Comparison of ENCODE assay signal across 8 mouse cellular contexts in genomic region chr7:78578111-78578460, GRCm38 (mm10).
DNase-seq lines count a peak whose midpoint lies in the region; ATAC-seq and TF ChIP-seq lines count a peak whose summit lies in the region.

No protein-coding gene starts in this region.

- peaks cover 85% of the 10 kb centered on the region for H3K27me3 ChIP-seq in heart, postnatal 0 days (ENCODE audit: control insufficient read depth, insufficient read depth, low read length)
- H3K27me3 ChIP-seq in neural tube, embryonic 15.5 days (replicated peaks) = peaks cover 15% of the 10 kb centered on the region; the same call in 1 of the 2 replicates

- no peaks in the 10 kb centered on the region for H3K36me3 ChIP-seq in heart, postnatal 0 days (replicated peaks; ENCODE audit: control insufficient read depth, insufficient read depth, low read length)
- H3K36me3 ChIP-seq in neural tube, embryonic 15.5 days = no peaks in the 10 kb centered on the region

- H3K9me3 ChIP-seq in heart, postnatal 0 days (replicated peaks; ENCODE audit: control insufficient read depth, low read length) = no peaks in the 10 kb centered on the region
- H3K9me3 ChIP-seq in neural tube, embryonic 15.5 days (replicated peaks) = no peaks in the 10 kb centered on the region

- WGBS in heart, postnatal 0 days = 0% methylated on average over 19 of the region's 23 CpGs
- WGBS in neural tube, embryonic 15.5 days = 1% methylated on average over 13 of the region's 23 CpGs

- intact Hi-C loops in left cerebral cortex, postnatal 36 days (cut with DNase I) = loop anchor here (5.0 to 10.0 kb wide), 2 partner anchors 189 to 1443 kb away; no protein-coding TSS in a partner anchor

- peak; percentile 62 to 67 for DNase-seq in left cerebral cortex, postnatal 36 days (ENCODE audit: low spot score in 2 of 2)
- no peak for DNase-seq in left cerebral cortex, adult 9 months (ENCODE audit: low spot score in 2 of 2)
- DNase-seq in cerebellum, adult 9-10 months = peak; percentile 71
- DNase-seq in heart, postnatal 0 days (ENCODE audit: low spot score) = no peak
- DNase-seq in liver = peak; percentile 14
- DNase-seq in urinary bladder, postnatal 25 days (ENCODE audit: low spot score) = no peak

- TF ChIP-seq EP300 in heart, postnatal 0 days (IDR thresholded peaks at IDR 0.05; ENCODE audit: low read depth) = no peak

- no peak for TF ChIP-seq CTCF in heart, postnatal 0 days (IDR thresholded peaks at IDR 0.05; ENCODE audit: low read depth)

- H3K4me2 ChIP-seq in heart, postnatal 0 days (ENCODE audit: low read depth, low read length) = peak overlapping the region; percentile 76
- peak overlapping the region; percentile 75 for H3K4me2 ChIP-seq in neural tube, embryonic 15.5 days

- H3K4me1 ChIP-seq in heart, postnatal 0 days (ENCODE audit: control insufficient read depth, insufficient read depth) = 0 out of 2 replicates have a peak, but pooled peaks cover 6% of the 10 kb centered on the region
- peaks cover 41% of the 10 kb centered on the region for H3K4me1 ChIP-seq in neural tube, embryonic 15.5 days

- no peak for ATAC-seq in heart, postnatal 0 days (ENCODE audit: insufficient read depth, low read depth)
- ATAC-seq in neural tube, embryonic 15.5 days (ENCODE audit: low FRiP score) = peak; percentile 79
- ATAC-seq in erythroid progenitor cell, adult 5-6 weeks (replicated peaks; ENCODE audit: low FRiP score, poor library complexity, severe bottlenecking) = no peak

- H3K9ac ChIP-seq in heart, postnatal 0 days (replicated peaks; ENCODE audit: low read depth, low read length) = no peak overlapping the region
- H3K9ac ChIP-seq in neural tube, embryonic 15.5 days (replicated peaks) = peak overlapping the region; percentile 76

- H3K4me3 ChIP-seq in heart, postnatal 0 days (ENCODE audit: low read depth, low read length) = peak overlapping the region; percentile 59
- peak overlapping the region; percentile 66 for H3K4me3 ChIP-seq in neural tube, embryonic 15.5 days (replicated peaks)

- no peak overlapping the region for H3K27ac ChIP-seq in heart, postnatal 0 days (ENCODE audit: low read depth)
- peak overlapping the region; percentile 95 for H3K27ac ChIP-seq in neural tube, embryonic 15.5 days (replicated peaks)

Comparison
In these comparisons a context has a peak if more than half of its experiments do, and no peak if none do; other contexts are left out.
1. DNase-seq: peak in left cerebral cortex, postnatal 36 days (2 of 2), cerebellum, adult 9-10 months (single experiment) and liver (single experiment); none in left cerebral cortex, adult 9 months (0 of 2), heart, postnatal 0 days (single experiment) and urinary bladder, postnatal 25 days (single experiment).